Mouse (Mus musculus): ENCODE results near the gene 1700012A03Rik. TPM values are rescaled to one million over a fixed set of nuclear protein-coding genes. Genes with fewer than 3 reads are reported as not detected.

The 1700012A03Rik gene
- total and polyA plus RNA-seq, 3 experiments: not detected

GRCm38 (mm10) chr6:32028228-32029009, 21.6 kb upstream of the 1700012A03Rik start:
- H3K4me3 ChIP-seq (replicated peaks in 1 of 3; ENCODE audit: low read depth in 2 of 3, low read length in 2 of 3, poor library complexity in 1 of 3): no peak overlapping the region
- H3K27ac ChIP-seq (ENCODE audit: insufficient read depth, low read depth): no peak overlapping the region
- no peak for TF ChIP-seq KAT2A (IDR thresholded peaks at IDR 0.05; ENCODE audit: insufficient replicate concordance, low read length)
- TF ChIP-seq ETS1 (conservative IDR thresholded peaks at IDR 0.05; ENCODE audit: low read depth, low read length): no peak
- no peak for TF ChIP-seq NELFE (IDR thresholded peaks at IDR 0.05; ENCODE audit: low read depth, low read length)
- TF ChIP-seq UBTF (IDR thresholded peaks at IDR 0.05; ENCODE audit: low read depth, low read length): no peak
- no peak for TF ChIP-seq USF1 (IDR thresholded peaks at IDR 0.05; ENCODE audit: low read depth, low read length)
- no peak for TF ChIP-seq ZNF384 (IDR thresholded peaks at IDR 0.05; ENCODE audit: low read depth, low read length)
- TF ChIP-seq TCF12 (IDR thresholded peaks at IDR 0.05; ENCODE audit: low read depth, low read length): no peak
- TF ChIP-seq PAX5 (IDR thresholded peaks at IDR 0.05; ENCODE audit: low read length): no peak
- no peak for TF ChIP-seq E2F4 (IDR thresholded peaks at IDR 0.05; ENCODE audit: insufficient replicate concordance, low read depth, low read length)
- no peak for TF ChIP-seq ELF1 (IDR thresholded peaks at IDR 0.05; ENCODE audit: low read depth, low read length)
- TF ChIP-seq POLR2A (IDR thresholded peaks at IDR 0.05; ENCODE audit: low read depth, low read length): no peak
- TF ChIP-seq MEF2A (IDR thresholded peaks at IDR 0.05; ENCODE audit: borderline replicate concordance, low read depth, low read length): no peak
- TF ChIP-seq MYC (IDR thresholded peaks at IDR 0.05; ENCODE audit: low read depth, low read length): no peak
- no peak for TF ChIP-seq MAX (IDR thresholded peaks at IDR 0.05; ENCODE audit: low read length)
- H3K9me3 ChIP-seq (replicated peaks; ENCODE audit: low read length): peaks cover 5% of the 10 kb centered on the region
- in situ Hi-C loops (cut with MboI; ENCODE audit: low pct_ligation_motif_present, low pct_unique_long_range_greater_than_20kb, low sequenced_read_pairs): no loop called here
- no peaks in the 10 kb centered on the region for H3K4me1 ChIP-seq (ENCODE audit: control insufficient read depth in 1 of 2, insufficient read depth in 2 of 2)
- no peak overlapping the region for H3K4me2 ChIP-seq (ENCODE audit: insufficient read depth, low read depth, poor library complexity, severe bottlenecking)
- no peak overlapping the region for H3K9ac ChIP-seq (ENCODE audit: insufficient read depth, low read depth)
- peaks cover 74% of the 10 kb centered on the region for H3K27me3 ChIP-seq (replicated peaks)
- H3K79me2 ChIP-seq (replicated peaks; ENCODE audit: control insufficient read depth, extremely low read depth, insufficient read depth, poor library complexity, severe bottlenecking): no peaks in the 10 kb centered on the region
- no peaks in the 10 kb centered on the region for H3K36me3 ChIP-seq (replicated peaks in 1 of 2; ENCODE audit: control insufficient read depth in 1 of 2, insufficient read depth in 1 of 2, low read length in 1 of 2)
- DNase-seq (ENCODE audit: extremely low read depth): no peak
- dilution Hi-C loops (cut with MboI; ENCODE audit: extremely low pct_ligation_motif_present, extremely low pct_unique_long_range_greater_than_20kb, low sequenced_read_pairs): no loop called here

GRCm38 (mm10) chr6:32034226-32034625, 15.8 kb upstream of the 1700012A03Rik start:
- no peak overlapping the region for H3K9ac ChIP-seq (ENCODE audit: insufficient read depth, low read depth)
- H3K4me1 ChIP-seq (ENCODE audit: control insufficient read depth in 1 of 2, insufficient read depth in 2 of 2): no peaks in the 10 kb centered on the region
- TF ChIP-seq UBTF (IDR thresholded peaks at IDR 0.05; ENCODE audit: low read depth, low read length) (no peak), PAX5 (IDR thresholded peaks at IDR 0.05; ENCODE audit: low read length) (no peak), TBP (conservative IDR thresholded peaks at IDR 0.05; ENCODE audit: low read depth, low read length) (no peak), MEF2A (IDR thresholded peaks at IDR 0.05; ENCODE audit: borderline replicate concordance, low read depth, low read length) (no peak), GABPA (IDR thresholded peaks at IDR 0.05; ENCODE audit: insufficient replicate concordance, low read depth, low read length) (no peak)
- H3K9me3 ChIP-seq (replicated peaks; ENCODE audit: low read length): no peaks in the 10 kb centered on the region
- DNase-seq (ENCODE audit: extremely low read depth): no peak
- H3K27me3 ChIP-seq (replicated peaks): peaks cover 63% of the 10 kb centered on the region
- H3K4me2 ChIP-seq (ENCODE audit: insufficient read depth, low read depth, poor library complexity, severe bottlenecking): no peak overlapping the region
- in situ Hi-C loops (cut with MboI; ENCODE audit: low pct_ligation_motif_present, low pct_unique_long_range_greater_than_20kb, low sequenced_read_pairs) (no loop called here), dilution Hi-C loops (cut with MboI; ENCODE audit: extremely low pct_ligation_motif_present, extremely low pct_unique_long_range_greater_than_20kb, low sequenced_read_pairs) (no loop called here)
- H3K4me3 ChIP-seq (replicated peaks in 1 of 3; ENCODE audit: low read depth in 2 of 3, low read length in 2 of 3, poor library complexity in 1 of 3): no peak overlapping the region
- no peaks in the 10 kb centered on the region for H3K36me3 ChIP-seq (replicated peaks in 1 of 2; ENCODE audit: control insufficient read depth in 1 of 2, insufficient read depth in 1 of 2, low read length in 1 of 2)
- H3K27ac ChIP-seq (ENCODE audit: insufficient read depth, low read depth): no peak overlapping the region
- no peaks in the 10 kb centered on the region for H3K79me2 ChIP-seq (replicated peaks; ENCODE audit: control insufficient read depth, extremely low read depth, insufficient read depth, poor library complexity, severe bottlenecking)

All from CH12.LX (cell line).